Mouse (Mus musculus): ENCODE results near the gene Hyal1.
"Not testable (repeated sequence)": the region's sequence is repeated elsewhere in the genome, so short reads cannot be mapped to it uniquely, and the experiment has no call there.

Hyal1 gene

GRCm38 (mm10) chr9:107550491-107551116, 26.1 kb upstream of the Hyal1 start:
- DNase-seq (ENCODE audit: low spot score in 2 of 2): no peak

GRCm38 (mm10) chr9:107551117-107551889, 25.4 kb upstream of the Hyal1 start, which contains the start of gene Rassf1:
Rassf1 (plus strand) TSS chr9:107551555.
- DNase-seq (ENCODE audit: low spot score in 2 of 2): peak; percentile 71 to 74

GRCm38 (mm10) chr9:107551890-107552355, 24.8 kb upstream of the Hyal1 start:
- DNase-seq (ENCODE audit: low spot score in 2 of 2): no peak

- no peak for DNase-seq (ENCODE audit: low spot score in 2 of 2)
Observed at GRCm38 (mm10) chr9:107552690-107553393, 23.9 kb upstream of the Hyal1 start.

GRCm38 (mm10) chr9:107553541-107554318, 23.0 kb upstream of the Hyal1 start:
- DNase-seq (ENCODE audit: low spot score in 2 of 2): no peak

GRCm38 (mm10) chr9:107554319-107554825, 22.4 kb upstream of the Hyal1 start:
- DNase-seq (ENCODE audit: low spot score in 2 of 2): peak; percentile 93 to 94

GRCm38 (mm10) chr9:107555031-107555457, 21.7 kb upstream of the Hyal1 start:
- peak; percentile 65 to 76 for DNase-seq (ENCODE audit: low spot score in 2 of 2)

- DNase-seq (ENCODE audit: low spot score in 2 of 2): no peak
Observed at GRCm38 (mm10) chr9:107555701-107556100, 21.0 kb upstream of the Hyal1 start.

GRCm38 (mm10) chr9:107556346-107556745, 20.4 kb upstream of the Hyal1 start:
- DNase-seq (ENCODE audit: low spot score in 2 of 2): no peak

- DNase-seq (ENCODE audit: low spot score in 2 of 2): peak; percentile 89 to 93
Observed at GRCm38 (mm10) chr9:107563029-107563581, 13.6 kb upstream of the Hyal1 start, which contains the start of gene Tusc2. Tusc2 (plus strand) TSS chr9:107563255.

GRCm38 (mm10) chr9:107565556-107565955, 11.2 kb upstream of the Hyal1 start:
- DNase-seq (ENCODE audit: low spot score in 2 of 2): not testable (repeated sequence)

- DNase-seq (ENCODE audit: low spot score in 2 of 2): peak; percentile 66 to 86
Observed at GRCm38 (mm10) chr9:107566041-107566709, 10.6 kb upstream of the Hyal1 start.

GRCm38 (mm10) chr9:107566855-107567254, 9.9 kb upstream of the Hyal1 start:
- DNase-seq (ENCODE audit: low spot score in 2 of 2): no peak

- DNase-seq (ENCODE audit: low spot score in 2 of 2): no peak
Observed at GRCm38 (mm10) chr9:107567702-107568319, 8.9 kb upstream of the Hyal1 start, which contains the start of gene Hyal2. Hyal2 (plus strand) TSS chr9:107567945.

- peak; percentile 80 to 84 for DNase-seq (ENCODE audit: low spot score in 2 of 2)
Observed at GRCm38 (mm10) chr9:107568331-107569261, 8.1 kb upstream of the Hyal1 start.

GRCm38 (mm10) chr9:107569270-107569669, 7.5 kb upstream of the Hyal1 start:
- peak in 1 of 2 experiments; percentile 55 for DNase-seq (ENCODE audit: low spot score in 2 of 2)

- DNase-seq (ENCODE audit: low spot score in 2 of 2): no peak
Observed at GRCm38 (mm10) chr9:107570016-107570415, 6.7 kb upstream of the Hyal1 start.

- no peak for DNase-seq (ENCODE audit: low spot score in 2 of 2)
Observed at GRCm38 (mm10) chr9:107570845-107571244, 5.9 kb upstream of the Hyal1 start.

Measured in urinary bladder, postnatal 4 days (tissue).